Mouse (Mus musculus) layer of hippocampus, postnatal 25 days (tissue): ENCODE measurements around the gene Sorbs1. TPM values are rescaled to one million over a fixed set of nuclear protein-coding genes. Genes with fewer than 3 reads are reported as not detected.

Experiments
- DNase-seq, 2 experiments: peaks; one replicate each; pipeline ENCODE4 v3.0.0; 2022; ENCODE audit warnings: mixed read lengths in 2 of 2, low spot score in 1 of 2; ENCODE audit errors: extremely low spot score in 1 of 2
- total RNA-seq, 2 experiments: library from RNA; stranded (reverse); gene quantifications; 2 replicates each; pipeline ENCODE4 v1.2.3; 2021

The Sorbs1 gene
- total RNA-seq, 2 experiments from 2014 or later: 185 to 208 TPM

DNA sequence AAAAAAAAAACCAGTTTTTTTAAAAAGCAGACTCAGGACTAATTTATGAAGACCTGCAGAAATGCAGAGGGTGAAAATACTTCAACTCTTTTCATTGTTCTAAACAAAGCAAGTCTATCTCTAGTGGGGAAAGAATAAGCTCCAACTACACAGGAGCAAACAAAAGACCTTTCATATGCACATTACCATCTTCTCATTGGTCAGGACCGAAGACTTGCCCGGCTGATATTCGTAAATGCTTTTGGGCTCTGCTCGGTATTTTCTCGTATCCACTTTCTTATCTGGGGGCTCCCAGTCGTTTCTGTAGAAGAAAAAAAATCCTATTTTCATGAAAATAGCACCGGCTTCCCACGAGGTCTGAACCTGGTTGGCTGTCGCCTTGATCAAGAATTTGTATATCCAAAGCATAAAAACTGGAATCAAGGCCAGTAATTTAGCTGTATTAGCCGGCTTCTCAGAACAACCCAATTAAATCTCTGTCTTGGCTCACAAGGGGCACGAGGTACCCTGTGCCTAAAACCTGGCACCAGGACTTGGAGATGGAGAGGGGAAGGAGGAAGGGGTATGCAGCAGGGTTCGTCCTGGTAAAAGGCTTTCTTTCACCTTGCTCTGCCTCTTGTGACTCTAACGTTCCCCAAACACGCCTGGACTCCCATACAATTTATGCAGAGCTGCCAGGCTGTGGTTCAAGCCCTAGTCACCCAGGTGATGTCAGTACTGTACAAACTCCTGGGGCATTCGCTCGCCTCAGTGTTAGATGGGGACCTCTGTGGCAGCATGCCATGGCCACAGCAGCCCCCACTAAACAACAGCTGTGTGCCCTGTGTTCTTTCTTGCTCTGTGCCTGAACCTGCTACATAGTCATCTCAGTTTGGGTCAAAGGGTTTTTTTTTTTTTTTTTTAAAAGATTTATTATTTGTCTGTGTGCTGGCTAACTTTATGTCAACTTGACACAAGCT lies 163.6 kb downstream of the Sorbs1 start:
- DNase-seq: no peak

DNA sequence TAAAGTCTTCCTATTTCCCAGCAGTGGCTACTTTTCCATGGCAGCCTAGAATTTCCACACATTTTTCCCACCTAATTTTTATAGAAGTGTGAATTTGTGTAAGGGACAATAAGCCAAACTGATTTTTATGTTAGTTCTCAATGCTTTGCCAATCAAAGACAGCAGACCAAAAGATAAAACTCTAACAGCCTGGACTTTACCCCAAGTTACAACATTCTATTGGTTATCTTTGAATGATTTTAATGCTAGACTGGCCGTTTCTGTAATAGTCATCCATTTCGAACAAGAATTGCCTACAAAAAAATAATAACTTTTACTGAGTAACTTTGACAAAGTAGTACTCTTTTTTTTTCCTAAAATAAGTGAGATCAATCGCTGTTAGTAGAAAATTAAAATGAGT lies 164.3 kb downstream of the Sorbs1 start:
- DNase-seq: no peak

DNA sequence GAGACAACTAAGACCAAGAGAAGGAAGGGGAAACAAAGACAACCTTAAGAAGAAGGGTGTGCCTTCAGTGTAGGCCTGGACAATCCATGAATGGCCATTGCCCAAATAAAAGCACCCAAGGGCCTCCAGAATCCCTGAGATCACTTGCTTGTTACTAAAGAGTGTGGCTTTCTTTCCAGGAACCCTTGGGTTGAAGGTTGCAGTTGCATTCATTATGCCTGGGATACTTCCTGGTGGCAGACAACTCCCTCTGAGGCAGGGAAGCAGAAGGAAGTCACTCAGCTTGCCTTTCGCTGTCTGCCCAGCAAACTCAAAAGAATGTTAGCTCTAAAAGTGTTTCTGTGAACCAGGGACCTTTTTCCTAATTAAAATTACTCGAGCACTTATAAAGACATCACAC lies 164.9 kb downstream of the Sorbs1 start:
- DNase-seq: no peak

GRCm38 (mm10) chr19:40348175-40348574 lies 165.4 kb downstream of the Sorbs1 start:
- DNase-seq: no peak

DNA sequence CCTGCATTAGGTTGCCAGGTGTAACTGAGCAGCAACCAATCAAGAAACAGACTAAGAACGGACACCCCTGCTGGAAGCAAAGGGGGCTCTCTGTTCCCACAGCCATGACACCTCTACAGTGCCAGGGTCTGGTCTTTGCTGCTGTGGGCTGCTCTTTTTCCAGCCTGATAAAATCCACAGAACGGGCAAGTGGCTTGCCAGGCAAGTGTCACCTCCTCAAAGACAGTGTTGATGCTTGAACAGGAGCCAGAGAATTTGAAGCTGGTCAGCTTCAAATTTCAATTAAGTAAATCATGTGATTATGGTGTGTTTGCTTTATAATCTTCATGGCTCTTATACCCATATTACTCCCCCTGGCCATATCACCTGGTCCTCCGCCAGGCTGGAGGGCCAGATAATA lies 166.7 kb downstream of the Sorbs1 start:
- no peak for DNase-seq

DNA sequence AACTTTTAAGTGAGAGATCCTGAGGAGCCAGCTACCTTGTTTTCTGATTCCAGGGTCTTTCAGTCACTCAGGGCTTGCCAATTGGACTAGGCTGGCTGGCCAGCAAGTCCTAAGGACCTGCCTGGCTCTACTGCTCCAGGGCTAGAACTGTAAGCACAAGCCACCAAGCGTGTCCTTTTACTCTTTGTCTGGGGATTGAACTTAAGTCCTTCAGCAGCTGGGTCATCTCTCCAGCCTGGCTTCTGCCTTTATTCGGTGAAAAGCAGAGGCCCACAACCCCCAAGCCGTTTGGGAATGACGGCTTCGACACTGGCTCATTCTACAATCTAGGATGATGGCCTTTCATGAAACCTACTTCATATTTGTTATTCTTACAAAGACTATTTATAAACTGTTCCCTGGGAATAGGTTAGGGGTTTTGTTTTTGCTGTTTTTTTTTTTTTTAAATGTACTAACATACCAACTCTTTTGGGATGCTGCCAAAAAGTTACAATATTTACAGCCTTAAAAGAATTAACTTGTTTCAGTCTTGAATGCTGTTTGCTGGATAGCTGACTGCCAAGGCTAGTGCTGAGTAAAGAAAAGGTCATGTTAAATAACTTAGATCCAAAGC lies 167.2 kb downstream of the Sorbs1 start:
- DNase-seq: no peak

DNA sequence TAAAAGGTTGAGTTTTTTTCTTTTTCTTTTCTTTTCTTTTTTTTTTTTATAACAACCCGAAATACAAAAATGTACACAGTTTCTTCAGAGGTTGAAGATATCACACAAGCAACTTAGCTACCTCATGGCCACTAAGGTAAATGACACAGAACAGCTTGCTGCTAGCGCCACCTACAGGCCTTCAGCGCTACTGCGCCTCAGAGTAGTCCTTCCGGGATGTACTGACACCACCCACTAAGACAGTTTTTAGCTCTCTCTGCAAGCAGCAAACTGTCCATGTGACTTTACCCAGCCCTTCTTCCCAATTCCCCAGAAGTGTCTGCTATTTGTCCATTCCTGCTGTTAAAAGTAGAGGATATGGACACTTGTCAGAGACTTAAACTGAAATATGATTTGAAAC lies 167.9 kb downstream of the Sorbs1 start:
- peak in 1 of 2 experiments; percentile 54 for DNase-seq

GRCm38 (mm10) chr19:40343018-40343417 lies 170.6 kb downstream of the Sorbs1 start:
- peak; percentile 76 to 95 for DNase-seq

DNA sequence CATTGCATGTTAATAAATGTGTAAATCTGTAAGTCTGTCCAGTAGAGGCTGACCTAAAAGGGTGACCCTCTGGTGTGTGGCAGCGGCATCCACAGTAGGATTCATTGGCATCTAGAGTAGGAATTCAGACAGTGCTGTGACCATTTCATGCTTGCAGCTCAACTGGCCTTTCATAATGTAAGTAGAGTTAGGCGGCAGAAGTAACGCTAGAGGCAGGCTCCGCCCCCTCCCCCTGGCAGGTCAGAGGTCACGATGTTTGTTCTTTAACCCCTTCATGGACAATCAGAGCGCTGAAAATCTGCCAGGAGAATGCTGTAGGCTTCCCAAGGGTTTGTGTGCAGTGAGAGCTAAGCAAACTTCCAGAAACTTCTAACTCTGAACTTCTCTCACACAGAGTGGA lies 172.4 kb downstream of the Sorbs1 start:
- DNase-seq: no peak

DNA sequence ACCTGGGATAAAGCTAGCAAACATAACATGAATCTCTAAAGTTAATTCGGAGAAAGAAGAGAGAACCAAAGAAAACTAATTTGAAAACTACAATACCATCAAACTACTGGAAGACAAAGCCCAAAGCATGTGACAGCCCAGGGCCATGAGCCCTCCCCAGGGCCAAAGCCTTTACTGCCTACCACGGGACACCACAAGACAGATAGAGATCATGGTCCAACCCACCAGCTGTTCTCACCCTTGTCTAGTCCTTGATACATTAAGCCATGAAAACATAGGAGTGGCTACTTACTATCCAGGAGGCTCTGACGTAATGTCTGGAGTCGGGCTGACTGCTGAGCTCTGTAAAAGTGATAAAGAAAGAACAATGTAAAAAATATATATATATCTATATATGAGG lies 176.9 kb downstream of the Sorbs1 start:
- DNase-seq: no peak

DNA sequence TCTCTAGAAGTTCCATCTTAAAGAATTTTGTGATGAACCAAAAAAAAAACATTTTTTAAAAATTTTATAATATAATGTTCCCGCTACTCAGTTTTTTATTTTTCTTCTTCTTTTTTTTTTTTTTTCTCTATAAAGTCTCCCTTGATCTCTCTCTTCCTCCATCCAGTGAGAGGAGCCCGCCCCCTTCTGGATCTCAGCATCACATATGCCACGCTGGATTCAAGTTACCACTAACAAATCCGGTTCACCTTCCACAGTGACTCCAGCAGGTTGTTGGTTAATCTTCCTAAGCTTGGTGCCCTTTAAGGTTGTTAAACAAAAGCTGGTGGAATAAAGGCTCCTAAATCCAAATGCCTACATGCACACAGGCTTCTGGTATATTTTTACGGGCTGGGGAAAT lies 179.7 kb downstream of the Sorbs1 start:
- no peak for DNase-seq

DNA sequence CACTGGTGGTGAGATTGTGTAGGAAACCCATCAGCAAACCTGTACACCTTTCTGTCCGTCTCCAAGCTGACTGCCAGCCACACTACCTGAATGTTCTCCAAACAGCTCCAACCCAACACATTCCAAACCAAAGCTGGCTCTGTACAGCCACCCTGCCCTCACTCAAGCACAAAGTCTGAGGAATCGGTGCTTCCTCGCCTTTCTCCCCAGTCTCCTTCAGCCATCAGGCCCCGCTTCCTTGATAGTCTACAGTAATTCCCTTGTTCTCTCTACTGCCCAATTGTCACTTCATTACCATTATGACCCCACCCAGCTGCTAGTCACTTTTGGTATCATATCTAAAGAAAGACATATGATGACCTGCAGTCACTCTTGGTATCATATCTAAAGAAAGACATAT lies 180.5 kb downstream of the Sorbs1 start:
- DNase-seq: no peak

- DNase-seq: no peak
Observed at GRCm38 (mm10) chr19:40332303-40332702, 181.3 kb downstream of the Sorbs1 start.

DNA sequence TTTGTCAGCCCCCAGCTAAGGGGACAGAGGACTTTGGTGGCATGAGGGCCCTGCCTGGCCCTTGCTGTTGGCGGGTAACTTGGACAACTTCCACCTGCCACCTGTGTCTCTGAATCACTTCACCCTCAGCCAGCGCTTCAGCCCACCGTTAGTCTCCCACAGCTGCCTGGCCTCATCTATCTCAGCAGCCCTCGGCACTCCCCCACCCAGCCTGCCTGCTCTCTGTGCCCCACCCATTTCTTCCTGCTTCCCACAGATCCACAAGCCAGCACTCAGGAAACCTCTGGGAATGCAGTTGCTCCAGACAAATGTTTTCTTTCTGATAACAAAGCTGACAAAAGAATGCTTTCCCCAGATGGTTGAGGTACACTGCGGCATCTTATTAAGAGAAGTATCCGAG lies 181.7 kb downstream of the Sorbs1 start:
- DNase-seq: no peak

DNA sequence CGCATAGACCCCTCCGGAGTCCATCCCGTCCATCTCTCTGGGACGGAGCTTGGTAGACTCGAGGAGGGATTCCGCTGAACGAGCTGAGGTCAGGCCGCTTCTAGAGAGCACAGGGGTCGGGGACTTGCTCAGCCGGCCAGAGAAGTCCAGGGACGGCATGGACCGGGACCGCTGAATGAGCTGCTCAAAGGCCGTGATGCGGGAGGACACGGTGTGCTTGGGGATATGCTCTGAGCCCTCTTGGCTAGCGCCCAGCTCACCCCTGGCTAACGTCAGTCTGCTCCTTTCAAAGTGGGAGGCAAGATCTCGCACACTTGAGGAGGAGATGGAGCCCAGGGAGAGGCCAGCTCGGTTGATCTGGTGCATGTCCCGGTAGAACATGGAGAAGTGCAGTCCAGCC lies 187.5 kb downstream of the Sorbs1 start:
- no peak for DNase-seq

DNA sequence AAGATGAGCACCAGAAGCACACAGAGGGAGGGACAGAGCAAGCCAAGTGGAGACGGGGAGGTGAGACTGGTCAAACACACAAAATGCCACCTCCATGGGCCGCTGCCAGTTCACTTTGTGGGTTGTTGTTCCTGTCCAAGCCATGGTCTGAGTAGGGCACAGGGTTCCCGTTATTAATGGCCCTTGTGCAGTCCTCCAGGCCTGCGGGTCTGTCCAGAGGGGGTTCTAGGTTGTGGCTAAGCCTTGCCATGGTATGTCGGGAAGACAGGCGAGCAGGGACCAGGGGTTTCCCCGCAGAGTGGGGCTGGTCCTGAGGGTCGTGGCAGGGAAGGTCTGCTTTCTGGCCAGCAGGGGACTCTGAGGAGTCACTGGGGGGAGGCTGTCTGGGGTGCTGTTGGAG lies 188.2 kb downstream of the Sorbs1 start:
- DNase-seq: no peak

DNA sequence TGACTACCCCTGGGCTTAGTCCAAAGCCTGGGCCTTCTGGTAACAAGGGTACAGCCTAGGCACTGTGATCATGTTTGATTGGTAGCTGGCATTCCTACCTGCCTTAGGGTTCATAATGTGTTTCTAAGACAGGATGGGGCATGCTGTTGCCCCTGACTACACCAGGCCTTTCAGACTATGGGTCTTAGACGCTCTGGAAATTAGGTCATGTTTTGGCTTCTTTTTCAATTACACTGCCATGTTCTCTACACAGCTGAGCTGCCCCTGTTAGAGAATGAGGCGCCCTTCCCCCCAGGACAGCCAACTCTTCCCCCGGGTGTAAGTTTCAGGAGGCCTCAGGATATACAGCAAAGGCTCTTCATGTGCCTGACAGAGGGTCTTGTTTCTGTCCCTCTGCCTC lies 191.4 kb downstream of the Sorbs1 start:
- no peak for DNase-seq

GRCm38 (mm10) chr19:40319199-40319598 lies 194.4 kb downstream of the Sorbs1 start:
- DNase-seq: no peak

- DNase-seq: no peak
Observed at GRCm38 (mm10) chr19:40318511-40318910, 195.1 kb downstream of the Sorbs1 start.

DNA sequence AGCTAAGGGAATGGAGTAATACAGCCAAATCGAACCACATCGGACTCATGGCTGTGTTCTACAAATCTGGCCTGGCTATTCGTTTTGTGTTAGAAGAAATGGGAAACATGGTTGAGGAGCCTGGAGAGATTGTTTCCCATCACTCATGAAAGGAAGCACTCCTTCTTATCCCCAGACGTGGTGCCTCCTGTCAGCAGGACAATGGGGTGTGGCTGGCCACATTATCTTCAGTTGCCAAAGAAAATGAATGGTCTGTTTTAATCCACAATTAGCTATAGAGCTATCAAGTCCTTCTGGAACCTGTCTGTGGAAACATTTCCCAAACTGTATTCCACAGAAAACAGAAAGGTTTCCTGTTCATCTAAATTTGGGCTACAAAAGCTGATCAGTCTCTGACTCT lies 196.6 kb downstream of the Sorbs1 start:
- DNase-seq: no peak

DNA sequence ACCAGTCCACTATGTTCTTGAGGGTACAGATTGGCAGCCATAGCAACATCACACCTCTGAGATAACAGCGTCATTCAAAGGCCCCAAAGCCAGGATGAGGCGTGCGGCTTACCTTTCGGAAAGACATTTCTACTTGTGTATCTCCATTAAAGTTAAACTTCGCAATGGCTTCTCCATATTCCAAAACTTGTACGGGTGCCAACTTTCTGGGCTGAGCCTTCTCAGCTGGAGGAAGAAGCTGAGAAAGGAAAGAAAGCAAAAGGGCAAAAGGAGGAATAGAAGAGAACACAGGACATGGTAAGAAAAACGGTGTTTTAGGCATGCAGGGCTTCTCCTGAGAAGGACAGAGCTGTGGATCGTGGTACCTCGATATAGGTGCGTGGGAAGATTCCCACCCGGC lies 199.3 kb downstream of the Sorbs1 start:
- no peak for DNase-seq

- DNase-seq: no peak
Observed at GRCm38 (mm10) chr19:40311631-40312030, 201.9 kb downstream of the Sorbs1 start.
